Mouse (Mus musculus): ENCODE results near the gene Olfr1507.

Olfr1507 gene

GRCm38 (mm10) chr14:52495516-52495915, at the start of gene Olfr1507:
TSS of gene Olfr1507 (minus strand) at chr14:52495749.
- DNase-seq = no peak

DNA sequence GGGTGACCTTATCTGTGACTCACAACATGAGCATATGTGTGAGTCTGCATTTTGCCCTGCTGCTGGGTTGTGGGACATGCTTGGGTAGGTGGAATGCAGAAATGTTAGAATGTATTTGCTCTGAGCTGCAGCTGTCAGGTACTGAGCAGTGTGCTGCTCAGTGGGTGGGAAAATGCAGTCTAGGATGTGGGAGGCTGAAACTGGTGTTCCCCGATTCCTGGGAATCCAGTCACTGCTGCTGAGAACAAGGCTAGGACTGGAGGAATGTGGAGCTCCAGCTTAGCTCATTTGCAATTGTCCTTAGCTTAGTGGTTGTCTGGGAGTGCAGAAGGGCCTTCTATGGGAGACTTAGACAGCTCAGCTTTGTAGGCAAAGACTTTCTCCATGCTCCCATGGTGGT, 37.8 kb upstream of the Olfr1507 start:
- no peak for DNase-seq

DNA sequence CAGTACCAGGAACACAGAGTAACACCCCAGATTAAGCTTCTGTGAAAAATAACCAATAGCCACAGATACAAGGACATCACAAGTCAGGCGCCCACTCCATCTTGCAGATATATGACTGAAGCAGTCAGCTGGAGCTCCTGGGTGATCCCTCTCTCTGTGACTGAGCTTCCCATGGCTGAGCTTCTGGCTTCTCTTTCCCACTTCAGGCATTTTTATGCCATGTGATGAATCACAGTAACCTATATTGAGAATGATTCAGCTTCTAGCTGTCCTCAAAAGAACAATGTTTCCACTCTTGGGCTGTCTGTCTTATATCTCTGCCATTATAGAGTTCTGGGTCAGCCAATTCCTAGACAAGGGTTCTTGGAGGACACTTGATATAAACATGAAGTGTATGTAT, 29.4 kb upstream of the Olfr1507 start:
- no peak for DNase-seq

DNA sequence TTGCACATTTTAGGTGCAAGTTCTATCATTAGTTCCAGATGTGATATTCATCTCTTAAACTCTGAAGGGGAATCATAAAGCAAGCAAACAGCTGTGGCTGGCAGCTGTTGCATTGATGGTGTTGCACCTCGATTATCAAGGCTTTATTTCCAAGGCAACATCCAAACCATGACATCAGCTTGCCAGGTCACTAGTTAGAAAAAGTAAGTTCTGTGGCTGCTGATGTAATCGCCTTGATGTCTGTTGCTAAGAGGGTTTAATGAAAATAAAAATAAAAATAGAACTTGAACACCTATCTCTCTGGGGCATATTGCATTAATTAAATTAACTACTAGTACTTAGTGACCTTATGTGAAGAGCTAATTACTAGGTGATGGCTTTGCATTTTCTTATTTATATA, 28.2 kb downstream of the Olfr1507 start, which contains the start of gene Olfr1508:
Gene Olfr1508 (minus strand): TSS at position 101 of the 400 bp plus-strand sequence.
- DNase-seq = no peak

DNA sequence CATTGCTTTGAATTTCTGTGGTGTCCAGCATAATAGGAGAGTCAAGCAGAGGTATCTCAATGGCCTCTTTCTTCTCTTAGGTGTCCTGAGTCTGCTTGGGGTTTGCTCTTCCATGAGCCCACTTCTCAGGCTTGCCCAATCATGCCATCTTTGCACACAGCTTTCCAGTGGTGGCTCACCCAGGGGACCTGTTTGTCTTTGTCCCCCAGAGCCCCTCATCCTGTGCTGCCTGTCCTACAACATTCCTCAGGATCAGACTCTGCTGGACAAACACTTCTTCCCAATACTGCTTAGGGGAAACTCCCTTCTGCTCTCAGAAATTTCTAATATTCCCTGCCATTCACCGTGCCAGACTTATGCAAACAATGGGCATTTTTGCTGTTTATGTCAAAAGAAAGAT, 29.8 kb downstream of the Olfr1507 start:
- no peak for DNase-seq

DNA sequence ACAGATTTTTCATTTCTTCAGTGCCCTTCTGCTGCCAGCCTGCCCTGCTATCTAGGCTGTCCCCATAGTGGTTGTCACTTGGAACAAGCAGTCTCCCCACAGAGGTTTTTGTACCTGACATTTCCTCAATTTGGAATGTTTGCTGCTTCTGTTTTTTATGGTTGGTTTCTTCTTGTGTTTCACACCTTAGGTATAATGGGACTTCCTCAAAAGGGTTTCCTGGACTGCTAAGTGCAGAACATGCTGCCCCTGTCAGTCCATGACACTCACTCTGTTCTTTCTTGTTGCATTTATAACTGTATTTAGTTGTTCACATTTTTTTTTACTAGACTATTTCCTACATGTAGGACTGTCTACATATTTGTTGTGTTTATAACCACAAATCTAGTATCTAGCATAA, 33.6 kb downstream of the Olfr1507 start:
- DNase-seq = no peak

DNA sequence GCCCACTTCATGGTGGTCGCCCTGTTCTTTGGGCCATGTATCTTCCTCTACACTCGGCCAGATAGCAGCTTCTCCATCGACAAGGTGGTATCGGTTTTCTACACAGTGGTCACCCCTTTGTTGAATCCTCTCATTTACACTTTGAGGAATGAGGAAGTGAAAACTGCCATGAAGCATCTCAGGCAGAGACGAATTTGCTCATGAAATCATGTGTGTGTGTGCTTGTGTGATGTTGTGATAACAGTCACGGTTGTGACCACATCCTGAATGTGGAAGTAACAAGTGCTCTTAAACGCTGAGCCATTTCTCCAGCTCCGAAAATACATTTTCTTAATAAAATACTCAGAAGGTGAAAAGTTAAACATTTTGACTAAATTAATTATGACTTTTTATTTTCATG, 44.4 kb downstream of the Olfr1507 start:
- DNase-seq = no peak

- no peak for DNase-seq
Measured at GRCm38 (mm10) chr14:52442690-52443089, 52.9 kb downstream of the Olfr1507 start, which contains the start of gene Olfr1509. TSS of gene Olfr1509 (plus strand) at chr14:52442990.

Measured in cerebellum, postnatal 14 days (tissue).